Mouse (Mus musculus): Measurements from ENCODE around the gene Hoxa4. TPM values are rescaled to one million over a fixed set of nuclear protein-coding genes. Genes with fewer than 3 reads are reported as not detected.

Gene Hoxa4
- total and polyA plus RNA-seq, 3 experiments, result not detected

GRCm38 (mm10) chr6:52159164-52159761, 32.3 kb downstream of the Hoxa4 start:
- no peak for TF ChIP-seq CTCF (IDR thresholded peaks at IDR 0.05; ENCODE audit: low read depth, low read length)
- TF ChIP-seq GATA1 (IDR thresholded peaks at IDR 0.05; ENCODE audit: borderline replicate concordance, low read length), result no peak
- TF ChIP-seq GATA2 (IDR thresholded peaks at IDR 0.05; ENCODE audit: borderline replicate concordance, low read depth, low read length), result no peak
- no peak for TF ChIP-seq POLR2AphosphoS5 (IDR thresholded peaks at IDR 0.05; ENCODE audit: insufficient replicate concordance, low read depth, low read length)
- no peak for TF ChIP-seq TAL1 (conservative IDR thresholded peaks at IDR 0.05; ENCODE audit: low read depth, low read length)
- DNase-seq (ENCODE audit: low spot score) (no peak), ATAC-seq (ENCODE audit: extremely low read depth, insufficient number of reproducible peaks, low FRiP score, poor library complexity, severe bottlenecking) (no peak)
- no peaks in the 10 kb centered on the region for H3K36me3 ChIP-seq (replicated peaks)
- peaks cover 31% of the 10 kb centered on the region for H3K27me3 ChIP-seq (ENCODE audit: insufficient read depth, low read length)
- H3K4me3 ChIP-seq (ENCODE audit: low read depth, low read length), result no peak overlapping the region
- H3K9me3 ChIP-seq (replicated peaks), result no peaks in the 10 kb centered on the region
- no peaks in the 10 kb centered on the region for H3K4me1 ChIP-seq (ENCODE audit: insufficient read depth, low read depth, low read length)

- H3K27me3 ChIP-seq (ENCODE audit: insufficient read depth, low read length), result peaks cover 23% of the 10 kb centered on the region
- TF ChIP-seq TAL1 (conservative IDR thresholded peaks at IDR 0.05; ENCODE audit: low read depth, low read length), result no peak
- no peak within 1 kb of the TSS for H3K4me3 ChIP-seq (ENCODE audit: low read depth, low read length)
- H3K36me3 ChIP-seq (replicated peaks), result no peaks in the 10 kb centered on the region
- H3K9me3 ChIP-seq (replicated peaks), result no peaks in the 10 kb centered on the region
- no peak for ATAC-seq (ENCODE audit: extremely low read depth, insufficient number of reproducible peaks, low FRiP score, poor library complexity, severe bottlenecking)
- no peak for DNase-seq (ENCODE audit: low spot score)
- H3K4me1 ChIP-seq (ENCODE audit: insufficient read depth, low read depth, low read length), result no peaks in the 10 kb centered on the region
Observed at GRCm38 (mm10) chr6:52158276-52159051, 33.1 kb downstream of the Hoxa4 start, which contains the start of gene Hoxa1. Gene Hoxa1 (minus strand): TSS chr6:52158317.

DNA sequence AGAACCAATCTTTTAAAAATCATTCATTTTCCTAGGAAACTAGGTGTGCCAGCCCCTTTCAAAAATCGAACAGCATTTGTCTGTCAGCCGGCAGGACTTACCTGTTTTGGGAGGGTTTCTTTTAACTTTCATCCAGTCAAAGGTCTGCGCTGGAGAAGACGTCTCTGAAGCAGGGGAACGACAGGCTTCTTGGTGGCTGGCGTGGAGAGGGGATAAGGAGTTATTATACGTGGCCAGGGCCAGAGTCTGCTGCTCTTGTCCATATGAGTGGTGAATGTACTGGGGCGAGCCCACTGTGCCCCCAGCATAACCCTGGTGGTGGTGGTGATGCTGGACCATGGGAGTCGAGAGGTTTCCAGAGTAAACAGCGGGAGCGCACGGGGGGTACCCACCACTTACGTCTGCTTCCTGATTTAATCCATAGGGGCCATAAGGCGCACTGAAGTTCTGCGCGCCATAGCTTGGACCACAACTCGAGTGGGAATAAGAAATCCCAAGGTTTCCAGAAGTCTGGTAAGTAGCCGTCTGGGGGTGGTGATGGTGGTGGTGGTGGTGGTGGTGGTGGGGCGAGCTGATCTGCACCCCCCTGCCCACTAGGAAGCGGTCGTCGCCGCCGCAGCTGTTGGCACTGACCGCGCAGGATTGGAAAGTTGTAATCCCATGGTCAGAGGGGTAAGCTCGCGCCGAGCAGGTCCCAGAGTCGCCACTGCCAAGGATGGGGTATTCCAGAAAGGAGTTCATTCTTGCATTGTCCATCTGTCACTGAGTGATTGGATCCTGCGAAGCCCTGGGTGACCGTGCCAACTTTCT, 33.9 kb downstream of the Hoxa4 start:
- TF ChIP-seq POLR2AphosphoS5 (IDR thresholded peaks at IDR 0.05; ENCODE audit: insufficient replicate concordance, low read depth, low read length) (no peak), GATA1 (IDR thresholded peaks at IDR 0.05; ENCODE audit: borderline replicate concordance, low read length) (no peak), CTCF (IDR thresholded peaks at IDR 0.05; ENCODE audit: low read depth, low read length) (no peak)
- ATAC-seq (ENCODE audit: extremely low read depth, insufficient number of reproducible peaks, low FRiP score, poor library complexity, severe bottlenecking), result no peak
- no peak for DNase-seq (ENCODE audit: low spot score)
- Histone ChIP-seq H3K4me1 (ENCODE audit: insufficient read depth, low read depth, low read length) (no peaks in the 10 kb centered on the region), H3K9me3 (replicated peaks) (no peaks in the 10 kb centered on the region), H3K4me3 (ENCODE audit: low read depth, low read length) (no peak overlapping the region), H3K27me3 (ENCODE audit: insufficient read depth, low read length) (peaks cover 15% of the 10 kb centered on the region), H3K36me3 (replicated peaks) (no peaks in the 10 kb centered on the region)

GRCm38 (mm10) chr6:52156551-52157200, 34.9 kb downstream of the Hoxa4 start:
- H3K27me3 ChIP-seq (ENCODE audit: insufficient read depth, low read length), result peaks cover 20% of the 10 kb centered on the region
- DNase-seq (ENCODE audit: low spot score), result no peak
- H3K9me3 ChIP-seq (replicated peaks), result no peaks in the 10 kb centered on the region
- TF ChIP-seq GATA2 (IDR thresholded peaks at IDR 0.05; ENCODE audit: borderline replicate concordance, low read depth, low read length) (no peak), CTCF (IDR thresholded peaks at IDR 0.05; ENCODE audit: low read depth, low read length) (no peak), TAL1 (conservative IDR thresholded peaks at IDR 0.05; ENCODE audit: low read depth, low read length) (no peak), GATA1 (IDR thresholded peaks at IDR 0.05; ENCODE audit: borderline replicate concordance, low read length) (no peak), POLR2AphosphoS5 (IDR thresholded peaks at IDR 0.05; ENCODE audit: insufficient replicate concordance, low read depth, low read length) (no peak)
- H3K4me1 ChIP-seq (ENCODE audit: insufficient read depth, low read depth, low read length), result no peaks in the 10 kb centered on the region
- no peak for ATAC-seq (ENCODE audit: extremely low read depth, insufficient number of reproducible peaks, low FRiP score, poor library complexity, severe bottlenecking)
- no peaks in the 10 kb centered on the region for H3K36me3 ChIP-seq (replicated peaks)
- no peak overlapping the region for H3K4me3 ChIP-seq (ENCODE audit: low read depth, low read length)

DNA sequence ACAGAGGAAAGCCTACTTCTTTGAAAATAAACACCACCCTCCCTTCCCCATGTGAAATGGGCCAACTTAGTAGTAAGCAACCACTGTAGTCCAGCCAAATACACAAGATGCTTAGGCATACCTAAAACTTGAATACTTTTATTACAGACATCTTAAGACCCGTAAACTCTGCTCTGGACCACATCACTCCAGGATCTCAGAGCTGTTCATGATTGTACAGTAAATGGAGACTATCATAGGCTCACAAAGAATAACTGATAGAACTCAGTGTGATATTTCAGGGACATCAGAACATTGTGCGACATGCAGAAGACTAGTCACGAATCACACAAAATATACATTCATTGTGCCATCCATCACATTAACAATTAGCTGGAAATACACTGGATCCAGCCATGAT, 36.1 kb downstream of the Hoxa4 start:
- DNase-seq (ENCODE audit: low spot score), result no peak
- TF ChIP-seq TAL1 (conservative IDR thresholded peaks at IDR 0.05; ENCODE audit: low read depth, low read length) (no peak), POLR2AphosphoS5 (IDR thresholded peaks at IDR 0.05; ENCODE audit: insufficient replicate concordance, low read depth, low read length) (no peak), GATA2 (IDR thresholded peaks at IDR 0.05; ENCODE audit: borderline replicate concordance, low read depth, low read length) (no peak)
- no peaks in the 10 kb centered on the region for H3K4me1 ChIP-seq (ENCODE audit: insufficient read depth, low read depth, low read length)
- no peak for ATAC-seq (ENCODE audit: extremely low read depth, insufficient number of reproducible peaks, low FRiP score, poor library complexity, severe bottlenecking)
- H3K27me3 ChIP-seq (ENCODE audit: insufficient read depth, low read length), result peaks cover 16% of the 10 kb centered on the region
- no peaks in the 10 kb centered on the region for H3K36me3 ChIP-seq (replicated peaks)
- no peaks in the 10 kb centered on the region for H3K9me3 ChIP-seq (replicated peaks)
- H3K4me3 ChIP-seq (ENCODE audit: low read depth, low read length), result no peak overlapping the region

DNA sequence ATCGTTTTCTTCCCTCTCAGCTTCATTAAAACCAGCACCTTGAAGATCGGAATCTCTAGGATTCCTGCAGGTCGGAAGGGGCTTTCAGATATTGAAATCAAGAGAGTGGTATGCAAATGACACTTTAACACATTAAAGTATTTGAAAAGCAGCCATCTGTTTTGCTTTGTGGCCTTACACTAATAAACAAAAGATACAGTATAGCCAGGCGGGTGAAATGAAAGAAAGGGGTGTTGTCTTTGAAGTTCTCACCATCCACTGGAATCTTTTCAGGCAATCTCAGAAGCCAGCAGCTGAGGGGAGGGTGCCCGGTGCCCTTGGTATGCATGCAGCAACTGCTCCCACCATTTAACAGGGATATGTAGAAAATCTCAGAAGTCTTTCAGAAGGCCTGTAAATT, 37.5 kb downstream of the Hoxa4 start:
- H3K27me3 ChIP-seq (ENCODE audit: insufficient read depth, low read length), result peaks cover 12% of the 10 kb centered on the region
- no peak for ATAC-seq (ENCODE audit: extremely low read depth, insufficient number of reproducible peaks, low FRiP score, poor library complexity, severe bottlenecking)

More for the DNA sequence above, 37.5 kb downstream of the Hoxa4 start:
- H3K4me1 ChIP-seq (ENCODE audit: insufficient read depth, low read depth, low read length), result no peaks in the 10 kb centered on the region
- H3K4me3 ChIP-seq (ENCODE audit: low read depth, low read length), result no peak overlapping the region
- no peak for DNase-seq (ENCODE audit: low spot score)
- no peaks in the 10 kb centered on the region for H3K36me3 ChIP-seq (replicated peaks)
- TF ChIP-seq GATA2 (IDR thresholded peaks at IDR 0.05; ENCODE audit: borderline replicate concordance, low read depth, low read length) (no peak), GATA1 (IDR thresholded peaks at IDR 0.05; ENCODE audit: borderline replicate concordance, low read length) (no peak), POLR2AphosphoS5 (IDR thresholded peaks at IDR 0.05; ENCODE audit: insufficient replicate concordance, low read depth, low read length) (no peak), CTCF (IDR thresholded peaks at IDR 0.05; ENCODE audit: low read depth, low read length) (no peak), TAL1 (conservative IDR thresholded peaks at IDR 0.05; ENCODE audit: low read depth, low read length) (no peak)
- H3K9me3 ChIP-seq (replicated peaks), result no peaks in the 10 kb centered on the region

Data from G1E (cell line).